Mouse (Mus musculus) midbrain, embryonic 14.5 days (tissue): ENCODE measurements at regions not wholly inside any gene's neighbourhood (a gene's known extent, or its start where the extent isn't known, plus 50 kb on each side); places are given as distances from the start of the nearest gene placed in this dataset.

ENCODE experiments used
- ATAC-seq: fragments of 200-750 bp; cut with Nextera tagmentation; 2 replicates; pipeline ENCODE4 v1.8.0; 2017; ENCODE audit warnings: moderate number of reproducible peaks, moderate library complexity; ENCODE audit not compliant: low FRiP score, low TSS enrichment
- DNase-seq: peaks from one replicate; pipeline ENCODE4 v3.0.0-alpha.2; 2015
- H3K27ac ChIP-seq: fragments of 300-500 bp; sonication (generic); replicated peaks from 2 replicates; pipeline ENCODE4 v1.5.1; 2014; ENCODE audit warnings: mild to moderate bottlenecking, low read depth, low read length, moderate library complexity
- H3K27me3 ChIP-seq: fragments of 300-500 bp; sonication (generic); 2 replicates; pipeline ENCODE4 v1.6.1; 2014; ENCODE audit warnings: low read length, control low read depth, mixed read lengths; ENCODE audit not compliant: control insufficient read depth, insufficient read depth
- H3K36me3 ChIP-seq: fragments of 300-500 bp; sonication (generic); 2 replicates; pipeline ENCODE4 v1.6.1; 2014; ENCODE audit warnings: low read length, control low read depth; ENCODE audit not compliant: control insufficient read depth, insufficient read depth
- H3K4me1 ChIP-seq: fragments of 300-500 bp; sonication (generic); 2 replicates; pipeline ENCODE4 v1.6.1; 2014; ENCODE audit warnings: mild to moderate bottlenecking, antibody characterized with exemption, low read length, control low read depth; ENCODE audit not compliant: control insufficient read depth, insufficient read depth
- H3K4me2 ChIP-seq: fragments of 300-500 bp; sonication (generic); 2 replicates; pipeline ENCODE4 v1.6.1; 2014; ENCODE audit warnings: mild to moderate bottlenecking, low read length, moderate library complexity
- H3K4me3 ChIP-seq: fragments of 300-500 bp; sonication (generic); replicated peaks from 2 replicates; pipeline ENCODE4 v1.5.1; 2014; ENCODE audit warnings: low read depth, low read length
- H3K9ac ChIP-seq: fragments of 300-500 bp; sonication (generic); replicated peaks from 2 replicates; pipeline ENCODE4 v1.6.1; 2014; ENCODE audit warnings: mild to moderate bottlenecking, low read length, moderate library complexity
- H3K9me3 ChIP-seq: fragments of 300-500 bp; sonication (generic); 2 replicates; pipeline ENCODE4 v1.6.1; 2016; ENCODE audit warnings: low read length, control low read depth, mixed read lengths; ENCODE audit not compliant: control insufficient read depth
- WGBS: fragments of 180-500 bp; shearing (Covaris S2); extraction: QIAGEN DNeasy Blood & Tissue Kit; methylation state at CpG from one replicate; pipeline ENCODE4 v1.1.7; 2014; 5-methylcytosine and 5-hydroxymethylcytosine counted together

DNA sequence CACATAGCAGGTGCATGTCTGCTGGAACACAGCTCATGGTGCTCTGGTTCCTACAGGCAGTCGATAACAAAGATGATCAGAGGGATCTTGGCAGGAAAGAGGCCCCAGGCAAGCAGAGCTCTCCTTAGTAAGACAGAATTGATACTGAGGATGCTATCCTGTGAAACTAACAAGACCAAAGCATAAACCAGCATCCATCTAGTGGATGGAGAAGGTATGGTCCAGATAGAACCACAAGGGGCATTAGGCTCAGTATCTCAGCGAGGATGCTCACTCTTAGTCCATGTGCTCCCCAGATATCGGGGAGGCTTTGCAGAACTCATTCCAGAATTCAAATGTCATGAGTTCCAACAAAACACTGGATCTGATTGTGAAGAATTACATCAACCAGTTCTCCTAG, 162.1 kb upstream of the Runx1 start:
- H3K4me3 ChIP-seq: no peak overlapping the region
- H3K27ac ChIP-seq: no peak overlapping the region
- DNase-seq (no peak), ATAC-seq (no peak)
- no peak overlapping the region for H3K9ac ChIP-seq
- H3K36me3 ChIP-seq: no peaks in the 10 kb centered on the region
- no peaks in the 10 kb centered on the region for H3K27me3 ChIP-seq
- H3K9me3 ChIP-seq: no peaks in the 10 kb centered on the region
- WGBS: 93% methylated on average over 3 of the region's 3 CpGs
- peaks cover 12% of the 10 kb centered on the region; the same call in 1 of the 2 replicates for H3K4me1 ChIP-seq
- no peak overlapping the region for H3K4me2 ChIP-seq

DNA sequence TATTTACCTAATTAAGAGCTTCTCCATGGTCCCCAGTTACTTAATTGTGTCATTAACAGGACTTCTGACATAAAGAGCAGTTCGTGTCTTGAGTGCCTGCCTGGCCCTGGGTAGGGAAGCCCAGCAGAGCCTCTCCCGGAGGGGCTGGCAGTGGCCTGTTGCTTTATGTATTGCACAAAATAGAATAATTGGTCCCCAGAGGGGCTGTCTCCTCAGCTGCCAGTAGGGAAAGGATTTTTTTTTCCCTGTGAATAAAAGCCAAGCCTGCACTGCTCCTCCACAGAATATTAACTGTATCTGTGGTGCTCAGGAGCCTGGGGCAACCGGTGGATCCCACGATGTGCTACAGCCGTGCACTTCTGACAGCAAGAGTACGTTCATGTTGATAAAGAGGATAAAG, 159.8 kb upstream of the Runx1 start:
- no peaks in the 10 kb centered on the region for H3K36me3 ChIP-seq
- ATAC-seq: peak; percentile 37; the same call in 1 of the 2 replicates
- no peak overlapping the region for H3K27ac ChIP-seq
- H3K4me1 ChIP-seq: peaks cover 12% of the 10 kb centered on the region; the same call in 1 of the 2 replicates
- H3K4me2 ChIP-seq: no peak overlapping the region
- WGBS: 21% methylated on average over 6 of the region's 6 CpGs
- no peak overlapping the region for H3K9ac ChIP-seq
- no peaks in the 10 kb centered on the region for H3K9me3 ChIP-seq
- H3K27me3 ChIP-seq: no peaks in the 10 kb centered on the region
- H3K4me3 ChIP-seq: no peak overlapping the region
- DNase-seq: peak; percentile 80

DNA sequence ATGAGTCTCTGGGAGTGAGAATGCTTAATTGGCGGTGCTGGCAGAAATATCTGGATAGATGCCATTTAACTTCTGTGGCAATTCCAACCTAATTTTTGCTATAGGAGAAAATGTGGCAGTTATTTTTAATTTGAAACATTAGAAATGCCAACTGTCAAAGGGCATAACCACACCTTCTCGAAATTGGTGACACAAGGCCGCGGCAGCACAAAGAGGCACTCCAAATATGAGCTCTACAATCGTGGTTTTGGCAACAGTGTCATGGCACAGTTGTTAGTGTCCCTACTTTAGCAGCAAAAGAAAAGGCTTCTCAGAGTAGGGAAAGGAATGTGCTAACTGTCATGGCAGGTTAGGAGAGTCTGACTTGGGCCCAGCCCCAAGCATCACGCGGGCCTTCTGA, 157.0 kb upstream of the Runx1 start:
- ATAC-seq: no peak
- Histone ChIP-seq H3K27ac (no peak overlapping the region), H3K27me3 (no peaks in the 10 kb centered on the region), H3K4me3 (no peak overlapping the region), H3K36me3 (no peaks in the 10 kb centered on the region), H3K9ac (no peak overlapping the region), H3K9me3 (no peaks in the 10 kb centered on the region), H3K4me1 (peaks cover 12% of the 10 kb centered on the region; the same call in 1 of the 2 replicates), H3K4me2 (no peak overlapping the region)
- 91% methylated on average over 7 of the region's 7 CpGs for WGBS
- no peak for DNase-seq

DNA sequence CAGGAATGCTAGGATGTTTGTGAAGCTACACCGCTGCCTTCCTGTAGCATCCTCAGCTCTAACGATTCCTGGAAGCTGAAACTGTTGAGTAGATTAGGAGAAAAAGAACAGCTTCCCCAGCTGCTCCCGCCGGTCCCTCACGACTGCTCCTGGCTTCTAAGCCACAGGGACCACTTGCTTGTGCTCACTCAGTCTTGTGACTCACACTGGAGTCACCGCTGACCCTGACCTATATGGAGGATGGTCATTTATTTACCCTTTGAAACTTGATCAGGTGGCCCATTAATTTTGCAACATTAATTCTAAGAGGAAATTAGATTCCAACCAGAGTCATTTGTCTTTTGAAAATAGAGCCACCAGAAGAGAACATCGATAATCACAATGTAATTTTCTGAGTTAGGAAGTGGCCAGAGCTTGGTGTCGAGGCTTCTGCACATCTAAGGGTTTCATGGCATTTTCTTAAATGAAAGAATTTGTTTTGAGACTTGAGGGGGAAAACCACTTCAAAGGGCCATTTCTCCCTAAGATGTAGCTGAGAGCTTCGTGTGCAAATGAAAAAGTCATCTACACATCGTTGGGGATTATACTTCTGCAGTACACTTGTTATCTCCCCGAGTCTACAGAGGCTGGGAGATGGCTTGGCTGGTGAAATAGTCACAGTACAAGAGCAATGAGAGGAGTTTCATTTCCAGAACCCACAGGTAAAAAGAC, 153.8 kb upstream of the Runx1 start:
- Histone ChIP-seq H3K4me1 (no peaks in the 10 kb centered on the region), H3K36me3 (no peaks in the 10 kb centered on the region), H3K4me2 (no peak overlapping the region), H3K4me3 (no peak overlapping the region), H3K27ac (no peak overlapping the region), H3K27me3 (no peaks in the 10 kb centered on the region), H3K9me3 (no peaks in the 10 kb centered on the region), H3K9ac (no peak overlapping the region)
- ATAC-seq (no peak), DNase-seq (no peak)
- 85% methylated on average over 11 of the region's 11 CpGs for WGBS

DNA sequence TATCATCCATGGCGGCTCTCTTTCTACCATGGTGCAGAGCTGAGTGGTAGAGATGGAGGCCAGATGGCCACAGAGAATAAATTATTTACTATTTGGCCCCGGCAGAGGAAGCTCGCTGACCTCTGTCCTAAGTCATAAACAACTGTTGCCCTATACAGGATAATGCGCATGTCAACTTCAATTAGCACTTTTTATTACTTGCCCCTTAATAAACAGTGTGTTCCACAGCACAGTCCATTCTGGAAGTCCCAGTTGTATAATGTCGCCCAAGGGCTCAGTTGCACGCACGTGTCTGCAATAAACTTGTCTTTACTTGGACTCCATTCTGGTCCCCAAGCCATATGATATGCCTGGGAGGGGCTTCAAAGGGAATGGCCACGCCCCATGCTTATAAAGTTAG, 150.1 kb upstream of the Runx1 start:
- Histone ChIP-seq H3K4me3 (no peak overlapping the region), H3K9ac (no peak overlapping the region), H3K27ac (no peak overlapping the region), H3K27me3 (no peaks in the 10 kb centered on the region), H3K9me3 (no peaks in the 10 kb centered on the region), H3K36me3 (no peaks in the 10 kb centered on the region), H3K4me2 (no peak overlapping the region), H3K4me1 (no peaks in the 10 kb centered on the region)
- WGBS: 90% methylated on average over 8 of the region's 8 CpGs
- no peak for ATAC-seq
- DNase-seq: no peak

DNA sequence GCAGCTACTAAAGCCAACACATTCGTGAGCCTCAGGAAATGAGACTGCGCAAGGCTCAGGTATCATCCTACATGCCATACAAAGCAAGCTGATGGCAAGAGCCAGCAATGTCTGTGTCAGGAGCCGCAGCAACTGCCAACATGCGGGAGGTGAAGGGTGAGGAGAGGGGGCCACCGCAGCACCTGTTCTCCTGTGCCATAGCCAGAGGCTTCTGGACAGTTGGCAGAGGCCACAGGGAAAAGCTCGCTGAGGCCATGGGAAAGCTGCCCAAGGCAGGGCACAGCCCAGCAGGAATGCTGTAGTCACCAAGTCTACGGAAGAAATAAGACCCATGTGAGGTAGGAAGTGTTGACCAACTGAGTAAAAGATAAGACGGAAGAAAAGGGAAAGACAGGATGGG, 149.1 kb upstream of the Runx1 start:
- H3K4me3 ChIP-seq: no peak overlapping the region
- H3K4me1 ChIP-seq: no peaks in the 10 kb centered on the region
- ATAC-seq (no peak), DNase-seq (no peak)
- H3K9ac ChIP-seq: no peak overlapping the region
- H3K4me2 ChIP-seq: no peak overlapping the region
- WGBS: 91% methylated on average over 8 of the region's 8 CpGs
- no peaks in the 10 kb centered on the region for H3K9me3 ChIP-seq
- H3K27ac ChIP-seq: no peak overlapping the region
- no peaks in the 10 kb centered on the region for H3K36me3 ChIP-seq
- no peaks in the 10 kb centered on the region for H3K27me3 ChIP-seq

DNA sequence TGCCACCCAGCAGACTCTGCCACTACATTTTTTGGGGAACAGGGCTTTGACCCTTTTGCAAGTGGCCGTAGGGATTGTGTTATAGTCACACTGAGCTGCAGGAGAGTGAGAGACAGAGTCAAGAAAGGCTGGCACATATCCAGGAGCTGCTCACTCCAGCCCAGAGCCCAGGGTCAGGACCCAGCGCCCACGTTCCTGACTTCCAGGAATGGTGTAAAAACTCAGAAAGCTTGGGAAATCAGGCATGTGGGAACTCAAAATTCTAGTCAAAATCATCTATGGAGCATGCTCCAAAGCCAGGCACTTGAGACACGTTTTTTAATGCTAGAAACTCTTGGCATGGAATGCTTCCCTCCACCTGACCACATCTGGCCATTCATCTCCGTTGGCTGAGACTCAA, 146.7 kb upstream of the Runx1 start:
- H3K27me3 ChIP-seq: no peaks in the 10 kb centered on the region
- no peak overlapping the region for H3K9ac ChIP-seq
- no peak overlapping the region for H3K27ac ChIP-seq
- H3K9me3 ChIP-seq: no peaks in the 10 kb centered on the region
- no peak for DNase-seq
- 79% methylated on average over 5 of the region's 5 CpGs for WGBS
- no peak for ATAC-seq
- H3K4me3 ChIP-seq: no peak overlapping the region
- H3K4me1 ChIP-seq: no peaks in the 10 kb centered on the region
- H3K4me2 ChIP-seq: no peak overlapping the region
- no peaks in the 10 kb centered on the region for H3K36me3 ChIP-seq

DNA sequence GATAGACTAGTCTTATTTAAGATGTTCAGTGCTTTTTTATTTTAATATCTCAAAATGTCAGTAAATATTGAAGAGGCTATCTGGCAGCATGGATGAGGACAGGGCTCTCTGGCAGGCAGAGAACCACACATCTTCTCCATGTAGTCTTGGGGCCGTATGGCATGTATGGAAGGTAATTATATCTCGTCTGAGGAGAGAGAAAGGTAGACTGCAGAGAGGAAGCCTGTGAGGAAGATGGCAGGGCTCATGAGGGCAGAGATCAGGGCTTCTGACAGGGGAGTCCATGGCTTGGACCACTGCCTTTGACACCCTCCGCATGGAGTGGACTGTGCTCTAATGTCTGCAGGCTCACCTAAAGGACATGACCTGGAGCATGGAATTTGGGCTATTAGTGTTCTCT, 146.0 kb upstream of the Runx1 start:
- H3K4me3 ChIP-seq: no peak overlapping the region
- no peak overlapping the region for H3K9ac ChIP-seq
- no peaks in the 10 kb centered on the region for H3K9me3 ChIP-seq
- ATAC-seq (no peak), DNase-seq (no peak)
- no peak overlapping the region for H3K4me2 ChIP-seq
- H3K27me3 ChIP-seq: no peaks in the 10 kb centered on the region
- no peaks in the 10 kb centered on the region for H3K36me3 ChIP-seq
- H3K27ac ChIP-seq: no peak overlapping the region
- 92% methylated on average over 3 of the region's 3 CpGs for WGBS
- no peaks in the 10 kb centered on the region for H3K4me1 ChIP-seq

DNA sequence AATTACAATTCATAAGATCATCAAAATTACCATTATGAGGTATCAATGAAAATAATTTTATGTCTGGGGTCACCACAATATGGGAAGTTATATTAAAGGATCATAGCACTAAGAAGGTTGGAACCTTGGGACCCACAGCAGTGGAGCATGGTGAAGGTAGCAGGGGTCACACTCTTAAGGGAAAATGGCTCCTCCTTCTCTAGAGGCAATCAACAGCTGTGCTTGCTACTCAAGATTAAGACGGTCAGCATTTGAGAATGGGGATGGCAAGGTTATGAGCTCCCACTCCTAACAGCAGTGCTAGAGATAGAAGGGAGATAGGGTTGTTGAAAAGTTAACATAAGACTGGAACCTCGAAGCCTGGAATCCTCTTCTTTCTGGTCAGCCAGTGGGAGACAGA, 144.6 kb upstream of the Runx1 start:
- no peak for ATAC-seq

More for the DNA sequence above, 144.6 kb upstream of the Runx1 start:
- Histone ChIP-seq H3K27ac (no peak overlapping the region), H3K4me2 (no peak overlapping the region), H3K27me3 (no peaks in the 10 kb centered on the region), H3K9ac (no peak overlapping the region), H3K36me3 (no peaks in the 10 kb centered on the region), H3K9me3 (no peaks in the 10 kb centered on the region), H3K4me3 (no peak overlapping the region), H3K4me1 (no peaks in the 10 kb centered on the region)
- 94% methylated on average over 2 of the region's 2 CpGs for WGBS
- no peak for DNase-seq
